Mouse (Mus musculus): ENCODE measurements around the gene Tmem100.
A peak's percentile ranks its signal among the peaks of the same experiment; 100 is the strongest.

The Tmem100 gene

DNA sequence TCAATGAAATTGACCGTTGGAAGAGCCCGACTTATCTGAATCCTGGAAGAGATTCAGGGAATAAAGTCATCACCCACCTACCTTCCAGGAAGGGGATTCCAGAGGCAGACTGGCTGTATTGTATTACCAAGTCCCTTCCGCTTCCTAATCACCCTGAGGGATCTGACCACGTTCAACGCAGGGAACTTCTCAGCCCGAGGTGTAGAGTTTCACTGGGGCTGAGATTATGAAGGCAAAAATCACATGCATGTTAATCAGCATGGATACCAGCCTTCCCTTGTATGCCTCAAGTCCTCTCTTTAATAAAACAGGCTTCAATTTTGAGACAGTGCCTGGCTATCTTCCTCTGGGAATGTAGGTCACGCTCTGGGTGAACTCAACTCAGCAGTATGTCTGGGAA lies 14.9 kb upstream of the Tmem100 start:
- DNase-seq (ENCODE audit: low spot score): no peak

DNA sequence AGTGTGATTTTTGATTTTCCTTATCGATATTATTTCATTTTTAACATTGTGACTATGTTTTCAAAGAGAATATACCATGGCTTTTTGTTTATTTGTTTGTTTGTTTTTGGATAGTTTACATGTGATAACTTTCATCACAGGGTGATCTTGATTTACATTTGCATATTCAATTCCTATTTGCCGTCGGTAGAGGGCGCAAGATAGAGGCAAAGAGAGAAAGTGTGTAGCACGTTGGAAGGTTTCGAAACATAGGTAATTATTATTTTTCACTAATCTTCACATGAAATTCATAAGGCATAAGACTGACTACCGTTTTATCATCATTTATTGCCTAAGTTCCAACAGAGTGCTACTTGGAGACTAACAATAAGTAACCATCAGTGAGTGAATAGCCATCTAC lies 11.0 kb upstream of the Tmem100 start:
- peak; percentile 37 for DNase-seq (ENCODE audit: low spot score)

- DNase-seq (ENCODE audit: low spot score): no peak
Observed at GRCm38 (mm10) chr11:90025891-90026801, 4.0 kb upstream of the Tmem100 start.

DNA sequence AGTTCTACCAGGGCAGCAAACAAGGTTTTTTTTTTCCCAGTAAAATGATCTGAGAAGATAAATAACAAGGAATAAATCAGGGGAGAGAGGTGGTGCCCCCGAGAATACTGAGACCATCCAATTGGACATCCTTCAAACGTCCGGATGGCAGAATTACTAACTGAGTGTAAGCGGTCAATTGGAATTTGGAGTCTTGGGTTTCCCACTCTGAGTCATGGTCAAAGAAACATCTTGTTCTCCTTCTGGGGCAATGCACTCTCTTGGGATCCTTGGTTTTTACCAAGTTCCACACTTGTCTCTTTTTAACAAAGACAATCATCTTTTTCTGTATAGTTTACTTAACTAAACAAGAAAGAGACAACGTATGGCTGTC lies 3.4 kb upstream of the Tmem100 start:
- DNase-seq (ENCODE audit: low spot score): no peak

DNA sequence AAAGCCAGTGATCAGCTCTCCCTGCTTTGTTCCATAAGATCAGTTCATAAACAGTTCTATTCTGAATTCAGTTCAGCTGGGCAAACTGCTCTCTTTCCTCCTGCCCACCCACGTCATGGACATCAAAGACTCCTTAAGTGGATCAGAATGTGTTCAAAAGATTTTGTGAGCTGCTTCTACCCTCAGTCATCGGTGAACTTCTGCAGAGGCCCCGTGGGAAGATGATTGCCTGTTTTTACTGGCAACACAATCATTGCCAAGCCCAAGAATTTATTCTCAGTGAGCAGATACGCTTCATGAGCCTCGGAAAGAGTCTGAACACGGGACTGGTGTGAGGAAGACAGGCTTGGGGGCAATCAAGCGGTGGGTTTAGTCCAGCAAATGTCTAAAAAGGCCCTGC lies 2.9 kb upstream of the Tmem100 start:
- no peak for DNase-seq (ENCODE audit: low spot score)

GRCm38 (mm10) chr11:90028746-90029145 lies 1.4 kb upstream of the Tmem100 start:
- no peak for DNase-seq (ENCODE audit: low spot score)

GRCm38 (mm10) chr11:90029354-90029753 lies 794 bp upstream of the Tmem100 start:
- DNase-seq (ENCODE audit: low spot score): peak; percentile 29

GRCm38 (mm10) chr11:90030557-90030956 lies 409 bp downstream of the Tmem100 start:
- no peak for DNase-seq (ENCODE audit: low spot score)

- DNase-seq (ENCODE audit: low spot score): no peak
Observed at GRCm38 (mm10) chr11:90031076-90031475, 928 bp downstream of the Tmem100 start.

DNA sequence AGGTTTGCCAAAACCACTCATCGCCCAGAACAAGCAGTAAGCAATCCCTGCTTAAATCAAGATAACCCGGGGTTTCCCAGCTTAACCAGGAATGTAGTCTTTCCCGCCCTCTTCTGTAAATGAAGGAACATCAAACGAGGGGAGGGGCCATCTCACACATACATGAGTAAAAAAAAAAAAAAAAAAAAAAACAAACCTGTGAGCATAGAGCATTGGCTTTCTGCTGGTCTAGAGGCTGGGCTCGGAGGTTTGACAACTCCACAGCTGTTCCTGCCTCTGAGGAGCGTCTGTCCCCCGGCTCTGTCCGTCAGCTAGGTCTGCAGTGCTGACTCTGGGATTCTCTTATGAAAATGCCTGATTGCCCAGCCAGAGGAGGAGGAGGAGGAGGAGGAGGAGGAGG lies 2.7 kb downstream of the Tmem100 start:
- no peak for DNase-seq (ENCODE audit: low spot score)

DNA sequence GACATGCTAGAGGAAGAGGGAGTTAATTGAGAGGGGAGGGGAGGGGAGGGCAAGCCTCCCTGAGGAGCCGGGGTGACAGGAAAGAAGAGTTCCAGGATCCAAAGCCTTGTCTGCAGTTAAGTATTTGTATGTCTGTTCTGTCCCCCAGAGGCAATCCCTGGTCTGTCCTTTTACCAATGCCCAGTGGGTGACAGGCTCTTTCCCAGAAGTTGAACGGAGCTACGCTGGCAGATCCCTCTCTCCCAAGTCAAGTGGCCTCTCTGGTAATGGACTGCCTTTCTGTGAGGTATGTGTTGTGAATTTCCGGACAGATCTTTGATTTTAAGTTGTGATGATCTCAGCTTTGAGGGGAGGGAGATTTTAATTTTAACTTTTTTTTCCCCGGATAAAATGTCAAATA lies 3.3 kb downstream of the Tmem100 start:
- DNase-seq (ENCODE audit: low spot score): no peak

DNA sequence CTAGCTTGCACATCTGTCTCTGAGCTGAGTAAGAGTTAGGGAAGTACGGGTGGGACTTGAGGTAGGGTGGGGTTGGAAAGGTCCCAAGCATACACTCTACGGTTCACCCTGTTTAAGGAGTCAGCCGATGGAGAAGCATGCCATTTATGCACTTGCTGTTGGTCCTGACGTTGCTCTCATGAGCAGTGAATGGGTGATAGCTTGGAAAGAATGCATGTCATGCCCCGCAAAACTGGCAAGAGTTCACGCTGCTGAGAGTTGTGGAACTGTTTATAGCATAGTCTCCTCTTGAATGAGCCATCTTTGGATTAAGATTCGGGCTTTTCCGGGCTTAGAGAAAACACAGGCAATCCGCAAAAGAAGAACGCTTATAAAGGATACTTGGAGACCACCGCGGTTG lies 4.5 kb downstream of the Tmem100 start:
- DNase-seq (ENCODE audit: low spot score): no peak

DNA sequence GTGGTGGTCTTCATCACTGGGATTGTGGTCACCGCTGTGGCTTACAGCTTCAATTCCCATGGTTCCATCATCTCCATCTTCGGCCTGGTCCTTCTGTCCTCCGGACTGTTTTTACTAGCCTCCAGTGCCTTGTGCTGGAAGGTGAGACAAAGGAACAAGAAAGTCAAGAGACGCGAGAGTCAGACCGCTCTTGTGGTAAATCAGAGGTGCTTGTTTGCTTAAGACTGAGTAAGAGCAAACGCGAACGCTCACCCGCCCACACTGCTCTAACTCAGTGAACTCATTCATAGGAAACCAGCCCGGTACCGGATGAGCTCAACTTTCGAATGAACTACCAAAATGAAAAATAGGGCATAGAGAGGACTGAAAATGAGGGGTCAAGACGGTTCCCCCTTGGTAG lies 5.4 kb downstream of the Tmem100 start:
- no peak for DNase-seq (ENCODE audit: low spot score)

DNA sequence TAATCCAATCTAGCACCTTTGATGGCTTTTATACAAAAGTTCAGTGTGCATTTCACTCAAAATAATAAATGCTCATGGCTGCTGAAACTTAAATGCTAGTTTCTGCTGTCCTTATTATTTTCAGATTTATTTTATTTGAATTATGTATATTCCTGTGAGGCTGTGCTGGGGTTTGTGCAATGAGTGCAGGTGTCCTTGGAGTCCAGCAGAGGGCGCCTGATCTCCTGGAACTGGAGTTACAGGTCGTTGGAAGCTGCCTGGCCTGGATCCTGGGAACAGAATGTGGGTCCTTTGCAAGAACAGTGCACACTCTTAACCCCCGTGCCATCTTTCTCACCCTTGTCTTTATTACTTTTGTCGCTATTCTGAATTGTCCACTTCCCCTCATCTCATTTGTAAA lies 6.3 kb downstream of the Tmem100 start:
- no peak for DNase-seq (ENCODE audit: low spot score)

DNA sequence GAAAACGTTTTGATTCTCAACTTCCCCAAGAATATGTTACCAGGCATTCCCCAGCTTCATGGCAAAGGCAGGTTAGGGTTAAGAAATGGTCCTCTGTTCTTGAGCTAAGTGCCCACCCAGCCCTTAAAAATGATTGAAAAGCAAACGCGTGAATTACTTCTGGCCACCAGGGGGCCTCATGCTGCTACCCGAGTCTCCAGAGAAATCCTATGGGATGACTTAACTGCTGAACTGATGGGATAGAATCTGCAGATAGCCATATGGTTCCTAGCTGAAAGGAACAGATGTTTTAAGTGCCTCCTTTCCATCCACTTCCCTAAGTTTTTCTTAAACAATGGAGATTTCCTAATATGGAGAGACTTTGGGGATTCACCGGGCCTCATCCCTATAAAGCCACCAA lies 7.9 kb downstream of the Tmem100 start:
- DNase-seq (ENCODE audit: low spot score): peak; percentile 23

DNA sequence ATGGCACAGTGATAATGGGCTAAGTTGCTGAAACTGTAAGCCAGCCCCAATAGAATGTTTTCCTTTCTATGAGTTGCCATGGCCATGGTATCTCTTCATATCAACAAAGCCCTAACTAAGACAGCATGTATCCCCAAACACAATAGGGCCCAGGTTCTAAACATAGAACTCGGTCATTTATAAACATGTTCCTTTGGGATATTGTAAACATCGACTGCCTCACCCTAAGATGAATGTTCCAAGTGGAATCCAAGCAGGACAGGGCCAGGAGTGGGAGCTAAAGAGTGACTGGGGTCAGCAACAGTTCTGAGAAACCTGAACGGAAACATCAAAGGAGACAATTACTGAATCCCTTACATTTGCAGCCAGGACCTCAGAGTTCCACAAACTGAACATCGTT lies 14.3 kb downstream of the Tmem100 start:
- DNase-seq (ENCODE audit: low spot score): no peak

GRCm38 (mm10) chr11:90046211-90046610 lies 16.1 kb downstream of the Tmem100 start:
- DNase-seq (ENCODE audit: low spot score): no peak

GRCm38 (mm10) chr11:90047271-90047670 lies 17.1 kb downstream of the Tmem100 start:
- no peak for DNase-seq (ENCODE audit: low spot score)

GRCm38 (mm10) chr11:90050016-90050415 lies 19.9 kb downstream of the Tmem100 start:
- no peak for DNase-seq (ENCODE audit: low spot score)

GRCm38 (mm10) chr11:90052785-90053184 lies 22.6 kb downstream of the Tmem100 start:
- no peak for DNase-seq (ENCODE audit: low spot score)

- no peak for DNase-seq (ENCODE audit: low spot score)
Observed at GRCm38 (mm10) chr11:90053820-90054219, 23.7 kb downstream of the Tmem100 start.

DNA sequence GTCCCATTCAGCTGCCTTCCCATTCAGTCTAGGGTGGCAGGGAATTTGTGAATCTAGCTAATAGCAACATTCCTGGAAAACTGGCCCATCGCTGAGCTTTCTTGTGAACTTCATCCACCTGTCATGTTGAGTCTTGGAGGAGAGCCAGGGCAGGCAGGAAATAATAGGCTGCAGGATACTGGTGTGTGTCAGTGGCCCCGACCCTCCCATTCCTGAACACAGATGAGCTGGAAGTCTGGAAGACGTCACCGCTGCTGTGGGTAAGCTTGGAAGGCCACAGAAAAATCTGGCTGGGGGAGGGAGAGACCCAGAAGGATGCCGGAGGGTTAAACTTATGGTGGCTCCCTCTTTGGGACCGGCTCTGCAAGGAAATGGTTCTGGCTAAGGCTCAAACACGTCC lies 24.3 kb downstream of the Tmem100 start:
- DNase-seq (ENCODE audit: low spot score): no peak

DNA sequence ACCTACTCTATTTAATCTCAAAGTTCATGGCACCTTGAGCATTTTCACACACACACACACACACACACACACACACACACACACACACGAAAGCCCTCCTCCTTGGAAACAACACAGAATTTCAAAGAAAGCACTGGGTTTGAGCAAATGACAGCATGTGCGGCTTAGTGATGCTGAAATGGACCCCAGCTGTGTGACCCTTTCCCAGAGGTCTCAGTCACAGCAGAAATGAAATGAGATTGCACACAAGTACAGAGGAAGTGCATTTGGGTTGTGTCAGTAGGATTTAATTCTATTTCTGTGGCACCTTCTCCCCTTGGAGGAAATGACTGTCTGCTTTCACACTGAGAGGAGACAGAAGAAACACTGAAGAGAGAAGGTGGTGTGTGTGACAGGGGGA lies 26.9 kb downstream of the Tmem100 start:
- no peak for DNase-seq (ENCODE audit: low spot score)

- no peak for DNase-seq (ENCODE audit: low spot score)
Observed at GRCm38 (mm10) chr11:90059241-90059640, 29.1 kb downstream of the Tmem100 start.
